Mouse (Mus musculus): ENCODE data around the gene Dcdc2b.

DNA sequence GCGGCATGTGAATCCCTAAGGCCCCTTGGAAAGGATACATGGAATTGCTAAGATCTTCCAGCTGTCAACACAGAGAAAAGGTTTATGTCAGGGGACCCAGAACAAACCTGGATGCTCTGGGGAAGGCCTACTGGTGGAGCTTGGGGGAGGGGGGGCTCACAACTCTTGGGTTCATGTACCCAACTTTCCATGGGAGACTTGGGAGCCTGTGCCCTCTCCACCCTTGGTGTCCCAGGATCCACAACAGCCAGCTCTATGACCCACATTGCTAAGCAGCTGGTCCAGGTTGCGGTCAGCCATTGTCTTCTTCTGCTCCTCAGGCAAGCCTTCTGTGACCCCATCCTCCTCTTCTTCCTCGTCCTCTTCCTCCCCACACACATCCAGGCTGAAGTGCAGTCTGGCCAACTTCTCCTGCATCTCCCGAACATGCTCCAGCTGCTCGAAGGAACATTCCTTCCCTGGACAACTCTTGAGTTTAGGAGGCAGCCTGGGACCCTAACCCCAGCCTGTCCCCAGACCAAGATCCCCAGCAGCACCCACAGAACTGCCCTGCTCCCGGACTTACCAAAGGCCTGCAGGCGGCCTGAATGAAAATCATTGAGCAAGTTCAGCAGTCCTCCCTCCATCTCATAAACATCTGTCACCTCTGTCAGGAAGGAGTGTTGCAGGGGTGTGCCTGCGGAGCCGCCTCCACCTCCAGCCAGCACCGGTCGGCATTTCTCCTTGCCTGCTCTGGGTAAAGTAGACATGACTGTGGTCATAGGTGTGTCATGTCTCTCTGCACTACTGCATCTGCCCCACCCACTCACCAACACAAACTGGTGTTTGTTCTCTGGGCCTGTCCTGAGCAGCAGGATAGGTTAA, 6.6 kb upstream of the Dcdc2b start:
- TF ChIP-seq CTCF (IDR thresholded peaks at IDR 0.05) (no peak), EP300 (IDR thresholded peaks at IDR 0.05) (no peak)

Measured in lung, postnatal 0 days (tissue).